Comparison of ENCODE assay signal across 18 mouse cellular contexts in genomic region chr6:115291068-115291467, GRCm38 (mm10). TPM values are rescaled to one million over a fixed set of nuclear protein-coding genes. Genes with fewer than 3 reads are reported as not detected.
"Had no signal": no experiment of that assay in that cellular context is flagged by ENCODE, and none has a peak within 500 bp of the region (broad histone marks: within the 10 kb centered on the region; RNA-seq: fewer than 3 reads in every experiment).

No protein-coding gene starts in this region.

- H3K27me3 ChIP-seq: liver, embryonic 13.5 days; megakaryocyte, embryonic 14.5 days; midbrain, embryonic 15.5 days; neural tube, embryonic 13.5 days had no signal

- H3K9me3 ChIP-seq: liver, embryonic 13.5 days; megakaryocyte, embryonic 14.5 days; midbrain, embryonic 10.5 days; midbrain, embryonic 15.5 days; neural tube, embryonic 13.5 days had no signal

- H3K4me2 ChIP-seq: liver, embryonic 13.5 days; midbrain, embryonic 15.5 days; neural tube, embryonic 13.5 days had no signal

- DNase-seq: kidney, adult 18-20 months; kidney, adult 9 months; kidney, postnatal 25 days; liver, embryonic 13.5 days; lung, adult 2 months; lung, postnatal 14 days; lung, postnatal 4 days; thymus, adult 18-20 months; thymus, postnatal 4 days had no signal

- H3K4me3 ChIP-seq: liver, embryonic 13.5 days; megakaryocyte, embryonic 14.5 days; midbrain, embryonic 10.5 days; midbrain, embryonic 15.5 days; myocyte; neural tube, embryonic 13.5 days had no signal

- ATAC-seq: intestine, embryonic 16.5 days; midbrain, embryonic 15.5 days had no signal

- H3K36me3 ChIP-seq: liver, embryonic 13.5 days; midbrain, embryonic 10.5 days; midbrain, embryonic 15.5 days; neural tube, embryonic 13.5 days had no signal

- H3K4me1 ChIP-seq: liver, embryonic 13.5 days; midbrain, embryonic 10.5 days; midbrain, embryonic 15.5 days; neural tube, embryonic 13.5 days had no signal

- H3K9ac ChIP-seq: liver, embryonic 13.5 days; midbrain, embryonic 15.5 days; neural tube, embryonic 13.5 days had no signal

- H3K27ac ChIP-seq: liver, embryonic 13.5 days; midbrain, embryonic 10.5 days; midbrain, embryonic 15.5 days; neural tube, embryonic 13.5 days had no signal

RNA-seq across cellular contexts. Expression of gene Timp4, which starts 39.1 kb away (rescaled TPM):
- total RNA-seq: liver, adult 2 months; neutrophil, adult 5-6 weeks had no signal
- polyA plus RNA-seq: liver, adult 2 months; liver, embryonic 16.5 days had no signal
